Comparison of ENCODE assay signal across 8 mouse cellular contexts in genomic region chr5:125406322-125407016, GRCm38 (mm10). TPM values are rescaled to one million over a fixed set of nuclear protein-coding genes. Genes with fewer than 3 reads are reported as not detected.
DNase-seq lines count a peak whose midpoint lies in the region; ATAC-seq and TF ChIP-seq lines count a peak whose summit lies in the region.

No protein-coding gene starts in this region.

- no peaks in the 10 kb centered on the region for H3K27me3 ChIP-seq in MEL (ENCODE audit: control insufficient read depth in 1 of 2, insufficient read depth in 2 of 2, low read length in 2 of 2)
- peaks cover 3% of the 10 kb centered on the region; the same call in 1 of the 2 replicates for H3K27me3 ChIP-seq in hindbrain, embryonic 13.5 days

- H3K27ac ChIP-seq in MEL (ENCODE audit: control insufficient read depth, low read depth, low read length) = peak overlapping the region; percentile 63
- peak overlapping the region; percentile 95 for H3K27ac ChIP-seq in hindbrain, embryonic 13.5 days

- peaks cover 0 to 8% of the 10 kb centered on the region in 2 experiments; a peak in 1 of 4 replicates for H3K4me1 ChIP-seq in MEL (ENCODE audit: control insufficient read depth in 1 of 2, insufficient read depth in 2 of 2, low read length in 2 of 2)
- H3K4me1 ChIP-seq in hindbrain, embryonic 13.5 days (replicated peaks) = peaks cover 25% of the 10 kb centered on the region

- WGBS in hindbrain, embryonic 13.5 days = 2% methylated on average over 20 of the region's 20 CpGs

- H3K4me2 ChIP-seq in hindbrain, embryonic 13.5 days = peak overlapping the region; percentile 67

- peak overlapping the region; percentile 70 for H3K9ac ChIP-seq in MEL (ENCODE audit: control insufficient read depth, low read depth, low read length, poor library complexity, severe bottlenecking)
- peak overlapping the region; percentile 81 for H3K9ac ChIP-seq in hindbrain, embryonic 13.5 days

- H3K79me2 ChIP-seq in MEL (ENCODE audit: control insufficient read depth, insufficient read depth, low read length, poor library complexity) = no peaks in the 10 kb centered on the region; the same call in 1 of the 2 replicates

- peak; percentile 46 for ATAC-seq in hindbrain, embryonic 13.5 days (ENCODE audit: low FRiP score)

- H3K4me3 ChIP-seq in MEL (ENCODE audit: control insufficient read depth in 1 of 2, insufficient read depth in 1 of 2, low read depth in 2 of 2, low read length in 2 of 2) = peak overlapping the region; percentile 72 to 91
- peak overlapping the region; percentile 56 for H3K4me3 ChIP-seq in hindbrain, embryonic 13.5 days

- no peak for TF ChIP-seq POLR2A in MEL (IDR thresholded peaks at IDR 0.05; ENCODE audit: control insufficient read depth in 1 of 2, insufficient read depth in 1 of 2, low read depth in 1 of 2, low read length in 2 of 2, poor library complexity in 1 of 2)

- peaks cover 0 to 3% of the 10 kb centered on the region in 2 experiments; a peak in 1 of 4 replicates for H3K36me3 ChIP-seq in MEL (ENCODE audit: control insufficient read depth in 1 of 2, insufficient read depth in 2 of 2, low read length in 2 of 2)
- H3K36me3 ChIP-seq in hindbrain, embryonic 13.5 days = no peaks in the 10 kb centered on the region

- DNase-seq in MEL (ENCODE audit: low read depth, low spot score) (peak; percentile 76), adipocyte (ENCODE audit: low spot score) (no peak)
- DNase-seq in cerebellum, adult 11 months = peak; percentile 60
- peak; percentile 45 for DNase-seq in forelimb bud, embryonic 11.5 days (ENCODE audit: low read depth, low spot score)
- peak; percentile 51 to 76 for DNase-seq in left cerebral cortex, adult 8-10 months (ENCODE audit: low spot score in 2 of 2)
- peak; percentile 78 to 83 for DNase-seq in lung, postnatal 4 days
- DNase-seq in right cerebral cortex, postnatal 10 days (ENCODE audit: low spot score in 2 of 2) = peak; percentile 61 to 73

- TF ChIP-seq EP300 in MEL (IDR thresholded peaks at IDR 0.05; ENCODE audit: low read depth in 1 of 2, low read length in 2 of 2) = no peak

- H3K9me3 ChIP-seq in MEL (replicated peaks; ENCODE audit: insufficient read depth, low read length) = no peaks in the 10 kb centered on the region
- H3K9me3 ChIP-seq in hindbrain, embryonic 13.5 days = no peaks in the 10 kb centered on the region

- no peak for TF ChIP-seq RAD21 in MEL (IDR thresholded peaks at IDR 0.05; ENCODE audit: low read depth, low read length)

- TF ChIP-seq CTCF in MEL (IDR thresholded peaks at IDR 0.05 in 2 of 3, conservative IDR thresholded peaks at IDR 0.05 in 1 of 3; ENCODE audit: control insufficient read depth in 1 of 3, insufficient read depth in 1 of 3, low read depth in 2 of 3, low read length in 3 of 3, poor library complexity in 1 of 3, severe bottlenecking in 1 of 3) = no peak

TF ChIP-seq in MEL, 35 proteins besides CTCF, POLR2A, EP300 and RAD21:
- no peak for TF ChIP-seq MAFK (IDR thresholded peaks at IDR 0.05; ENCODE audit: borderline replicate concordance, low read depth, low read length)
- TF ChIP-seq GATA1 (IDR thresholded peaks at IDR 0.05; ENCODE audit: low read depth, low read length) = no peak
- TF ChIP-seq SIN3A (IDR thresholded peaks at IDR 0.05; ENCODE audit: low read length) = peak; percentile 57; the same call in 1 of the 2 replicates
- no peak for TF ChIP-seq NRF1 (IDR thresholded peaks at IDR 0.05; ENCODE audit: insufficient read depth, low read depth, low read length, poor library complexity, severe bottlenecking)
- no peak for TF ChIP-seq JUND (IDR thresholded peaks at IDR 0.05; ENCODE audit: low read depth, low read length)
- TF ChIP-seq RCOR1 (IDR thresholded peaks at IDR 0.05; ENCODE audit: low read depth, low read length) = no peak
- no peak for TF ChIP-seq MYB (IDR thresholded peaks at IDR 0.05; ENCODE audit: low read depth, low read length)
- TF ChIP-seq TCF12 (IDR thresholded peaks at IDR 0.05; ENCODE audit: low read depth, low read length) = no peak
- no peak for TF ChIP-seq ZKSCAN1 (IDR thresholded peaks at IDR 0.05; ENCODE audit: low read depth, low read length)
- TF ChIP-seq MAZ (IDR thresholded peaks at IDR 0.05; ENCODE audit: low read depth, low read length) = no peak
- TF ChIP-seq MEF2A (IDR thresholded peaks at IDR 0.05; ENCODE audit: extremely low read depth, insufficient replicate concordance, low read depth, low read length, poor library complexity, severe bottlenecking) = no peak
- no peak for TF ChIP-seq ZMIZ1 (IDR thresholded peaks at IDR 0.05; ENCODE audit: low read depth, low read length)
- TF ChIP-seq KAT2A (conservative IDR thresholded peaks at IDR 0.05; ENCODE audit: low read depth, low read length) = no peak
- TF ChIP-seq MXI1 (IDR thresholded peaks at IDR 0.05; ENCODE audit: low read depth, low read length) = peak; percentile 65; the same call in 1 of the 2 replicates
- TF ChIP-seq ZC3H11A (IDR thresholded peaks at IDR 0.05; ENCODE audit: low read depth, low read length) = no peak
- no peak for TF ChIP-seq POLR2AphosphoS5 (IDR thresholded peaks at IDR 0.05; ENCODE audit: borderline replicate concordance, low read depth, low read length)
- TF ChIP-seq USF2 (IDR thresholded peaks at IDR 0.05; ENCODE audit: borderline replicate concordance in 1 of 2, insufficient read depth in 1 of 2, low read depth in 1 of 2, low read length in 2 of 2) = no peak
- peak; percentile 30; the same call in 1 of the 2 replicates for TF ChIP-seq CHD1 (IDR thresholded peaks at IDR 0.05; ENCODE audit: low read depth, low read length)
- no peak for TF ChIP-seq MYC (IDR thresholded peaks at IDR 0.05; ENCODE audit: low read depth, low read length)
- no peak for TF ChIP-seq SMC3 (IDR thresholded peaks at IDR 0.05; ENCODE audit: low read depth, low read length)
- TF ChIP-seq MAX (IDR thresholded peaks at IDR 0.05; ENCODE audit: low read length) = no peak
- TF ChIP-seq CHD2 (IDR thresholded peaks at IDR 0.05; ENCODE audit: low read length) = no peak
- TF ChIP-seq TBP (IDR thresholded peaks at IDR 0.05; ENCODE audit: low read depth, low read length) = no peak
- TF ChIP-seq E2F4 (IDR thresholded peaks at IDR 0.05; ENCODE audit: borderline replicate concordance, low read depth, low read length) = no peak

RNA-seq across cellular contexts. Expression of gene Ubc, which starts 16.5 kb away (rescaled TPM):
- total RNA-seq in MEL (2012; rRNA removed) = 511 and 526 TPM in 2 replicates
- polyA plus RNA-seq in MEL (2012; ENCODE audit: insufficient read depth in 1 of 2, insufficient read length in 2 of 2, low read depth in 1 of 2, low replicate concordance in 2 of 2, missing spikeins in 1 of 2) = 1,000 to 10,000 TPM in 1 of 2 experiments, 100 to 1,000 TPM in 1; 113 to 1,075 TPM
- 1,201 and 1,293 TPM in 2 replicates for polyA plus RNA-seq in hindbrain, embryonic 13.5 days (2015; fragmentation: Nextera tagmentation; extraction: Ambion mirVana)
- 100 to 1,000 TPM; 799 to 904 (median 900) TPM for total RNA-seq in left cerebral cortex, adult 8-10 months (2022)

RNA-seq across cellular contexts. Expression of gene Gm10382, which starts 17.3 kb away (rescaled TPM):
- total RNA-seq in MEL (2012; rRNA removed) = 0.65 TPM in 2 replicates
- polyA plus RNA-seq in MEL (2012; ENCODE audit: insufficient read depth in 1 of 2, insufficient read length in 2 of 2, low read depth in 1 of 2, low replicate concordance in 2 of 2, missing spikeins in 1 of 2) = under 1 TPM in 1 of 2 experiments, not detected in 1; 0.96 TPM
- 0.55 and 1.1 TPM in 2 replicates for polyA plus RNA-seq in hindbrain, embryonic 13.5 days (2015; fragmentation: Nextera tagmentation; extraction: Ambion mirVana)
- under 1 TPM in 2 of 4 experiments, not detected in 2; 0.39 to 0.51 TPM for total RNA-seq in left cerebral cortex, adult 8-10 months (2022)

RNA-seq across cellular contexts. Expression of gene Dhx37, which starts 27.5 kb away (rescaled TPM):
- total RNA-seq in MEL (2012; rRNA removed) = 26.0 and 27.4 TPM in 2 replicates
- 100 to 1,000 TPM in 1 of 2 experiments, 10 to 100 TPM in 1; 55.3 to 549 TPM for polyA plus RNA-seq in MEL (2012; ENCODE audit: insufficient read depth in 1 of 2, insufficient read length in 2 of 2, low read depth in 1 of 2, low replicate concordance in 2 of 2, missing spikeins in 1 of 2)
- polyA plus RNA-seq in hindbrain, embryonic 13.5 days (2015; fragmentation: Nextera tagmentation; extraction: Ambion mirVana) = 10.4 and 11.7 TPM in 2 replicates
- 10 to 100 TPM in 3 of 4 experiments, 1 to 10 TPM in 1; 9.4 to 12.9 (median 11.7) TPM for total RNA-seq in left cerebral cortex, adult 8-10 months (2022)

RNA-seq across cellular contexts. Expression of gene Bri3bp, which starts 34.9 kb away (rescaled TPM):
- total RNA-seq in MEL (2012; rRNA removed) = 87.6 and 88.6 TPM in 2 replicates
- 100 to 1,000 TPM in 1 of 2 experiments, 10 to 100 TPM in 1; 73.7 to 264 TPM for polyA plus RNA-seq in MEL (2012; ENCODE audit: insufficient read depth in 1 of 2, insufficient read length in 2 of 2, low read depth in 1 of 2, low replicate concordance in 2 of 2, missing spikeins in 1 of 2)
- polyA plus RNA-seq in hindbrain, embryonic 13.5 days (2015; fragmentation: Nextera tagmentation; extraction: Ambion mirVana) = 31.4 and 35.6 TPM in 2 replicates
- 10 to 100 TPM; 81.9 to 94.4 (median 86.6) TPM for total RNA-seq in left cerebral cortex, adult 8-10 months (2022)
